Mouse (Mus musculus): ENCODE results near the gene Slc35a1. TPM values are rescaled to one million over a fixed set of nuclear protein-coding genes. Genes with fewer than 3 reads are reported as not detected.

The Slc35a1 gene
- polyA plus RNA-seq, 1 experiment, result 20.4 TPM

- Histone ChIP-seq H3K4me1 (ENCODE audit: control insufficient read depth, insufficient read depth, low read length) (no peaks in the 10 kb centered on the region), H3K36me3 (ENCODE audit: control insufficient read depth, insufficient read depth, low read length, poor library complexity, severe bottlenecking) (peaks cover 5% of the 10 kb centered on the region), H3K27ac (ENCODE audit: insufficient read depth, low read length) (no peak within 1 kb of the TSS), H3K9ac (ENCODE audit: low read depth, poor library complexity, severe bottlenecking) (peak within 1 kb of the TSS; percentile 80), H3K4me3 (ENCODE audit: low read depth, low read length) (peak within 1 kb of the TSS; percentile 98), H3K9me3 (replicated peaks; ENCODE audit: control insufficient read depth, insufficient read depth, low read length, poor library complexity, severe bottlenecking) (no peaks in the 10 kb centered on the region), H3K27me3 (ENCODE audit: control insufficient read depth, insufficient read depth, low read length, poor library complexity, severe bottlenecking) (no peaks in the 10 kb centered on the region)
- no peak for TF ChIP-seq CTCF (IDR thresholded peaks at IDR 0.05; ENCODE audit: low read depth, low read length)
- TF ChIP-seq POLR2A (IDR thresholded peaks at IDR 0.05; ENCODE audit: insufficient read depth, low read length), result no peak
- TF ChIP-seq EP300 (IDR thresholded peaks at IDR 0.05; ENCODE audit: insufficient read depth, low read depth, low read length), result no peak; the same call in 1 of the 2 replicates
These were observed 72.6 kb downstream of the Slc35a1 start, which contains the start of the genes Orc3 and Rars2 for GRCm38 (mm10) chr4:34614630-34615094. Orc3 (minus strand) TSS chr4:34614944. Rars2 (plus strand) TSS chr4:34614957.

GRCm38 (mm10) chr4:34613571-34614145 lies 73.6 kb downstream of the Slc35a1 start:
- H3K27ac ChIP-seq (ENCODE audit: insufficient read depth, low read length), result no peak overlapping the region
- peak overlapping the region; percentile 21; the same call in 1 of the 2 replicates for H3K4me3 ChIP-seq (ENCODE audit: low read depth, low read length)
- H3K9me3 ChIP-seq (replicated peaks; ENCODE audit: control insufficient read depth, insufficient read depth, low read length, poor library complexity, severe bottlenecking), result no peaks in the 10 kb centered on the region
- H3K4me1 ChIP-seq (ENCODE audit: control insufficient read depth, insufficient read depth, low read length), result no peaks in the 10 kb centered on the region
- H3K36me3 ChIP-seq (ENCODE audit: control insufficient read depth, insufficient read depth, low read length, poor library complexity, severe bottlenecking), result peaks cover 7% of the 10 kb centered on the region
- peak overlapping the region; percentile 80 for H3K9ac ChIP-seq (ENCODE audit: low read depth, poor library complexity, severe bottlenecking)
- TF ChIP-seq CTCF (IDR thresholded peaks at IDR 0.05; ENCODE audit: low read depth, low read length) (no peak), POLR2A (IDR thresholded peaks at IDR 0.05; ENCODE audit: insufficient read depth, low read length) (no peak), EP300 (IDR thresholded peaks at IDR 0.05; ENCODE audit: insufficient read depth, low read depth, low read length) (no peak)
- H3K27me3 ChIP-seq (ENCODE audit: control insufficient read depth, insufficient read depth, low read length, poor library complexity, severe bottlenecking), result no peaks in the 10 kb centered on the region

Other genes with a start within 250 kb of the Slc35a1 start
- gene Akirin2, start 136.5 kb downstream of the Slc35a1 start, polyA plus RNA-seq (2011; ENCODE audit: insufficient read depth, insufficient read length, low read depth, missing spikeins), result 108 and 117 TPM in 2 replicates
- gene Orc3, start 72.5 kb downstream of the Slc35a1 start, polyA plus RNA-seq (2011; ENCODE audit: insufficient read depth, insufficient read length, low read depth, missing spikeins), result 131 and 138 TPM in 2 replicates
- gene Rars2, start 72.5 kb downstream of the Slc35a1 start, polyA plus RNA-seq (2011; ENCODE audit: insufficient read depth, insufficient read length, low read depth, missing spikeins), result 61.7 and 71.0 TPM in 2 replicates
- gene Cfap206, start 42.8 kb upstream of the Slc35a1 start, polyA plus RNA-seq (2011; ENCODE audit: insufficient read depth, insufficient read length, low read depth, missing spikeins), result 1.4 TPM in 1 of 2 replicates, not detected in the other
- not detected in 2 replicates for gene Gm136, start 68.8 kb upstream of the Slc35a1 start, polyA plus RNA-seq (2011; ENCODE audit: insufficient read depth, insufficient read length, low read depth, missing spikeins)
- 27.5 and 27.8 TPM in 2 replicates for gene Smim8, start 91.0 kb upstream of the Slc35a1 start, polyA plus RNA-seq (2011; ENCODE audit: insufficient read depth, insufficient read length, low read depth, missing spikeins)
- gene Zfp292, start 195.5 kb upstream of the Slc35a1 start, polyA plus RNA-seq (2011; ENCODE audit: insufficient read depth, insufficient read length, low read depth, missing spikeins), result 32.7 and 36.9 TPM in 2 replicates
- gene Cga, start 206.3 kb upstream of the Slc35a1 start, polyA plus RNA-seq (2011; ENCODE audit: insufficient read depth, insufficient read length, low read depth, missing spikeins), result not detected in 2 replicates

Measured in ES-Bruce4 (cell line).